Mouse (Mus musculus) B cell, adult 67 days (primary cell): Measurements from ENCODE around the gene Emp3. TPM values are rescaled to one million over a fixed set of nuclear protein-coding genes. Genes with fewer than 3 reads are reported as not detected.

ENCODE experiments used
- total RNA-seq, 2 experiments: library from RNA; stranded (reverse); gene quantifications; 4 replicates each; pipeline ENCODE4 v1.2.4; 2023

Gene Emp3
- total RNA-seq, result 100 to 1,000 TPM; 199 to 219 TPM

GRCm38 (mm10) chr7:45921242-45921621 lies at the start of gene Emp3:
Emp3 (minus strand) TSS chr7:45921404.

GRCm38 (mm10) chr7:45923762-45924428 lies 2.7 kb upstream of the Emp3 start, which contains the start of gene Ccdc114:
Ccdc114 (plus strand) TSS chr7:45924072.

GRCm38 (mm10) chr7:45896517-45897257 lies 24.5 kb downstream of the Emp3 start, which contains the start of the genes Syngr4 and Tmem143:
Syngr4 (minus strand) TSS chr7:45896714.
Tmem143 (plus strand) TSS chr7:45896941.

GRCm38 (mm10) chr7:45878278-45878677 lies 42.9 kb downstream of the Emp3 start, which contains the start of gene Grin2d:
Grin2d (minus strand) TSS chr7:45878378.

GRCm38 (mm10) chr7:45872624-45873023 lies 48.6 kb downstream of the Emp3 start, which contains the start of gene Kdelr1:
Kdelr1 (plus strand) TSS chr7:45872772.

Other genes starting within 250 kb of the Emp3 start
- not detected for gene Ntn5, start 237.4 kb downstream of the Emp3 start, total RNA-seq
- gene Sec1, start 227.0 kb downstream of the Emp3 start, total RNA-seq, result not detected
- gene Car11, start 221.6 kb downstream of the Emp3 start, total RNA-seq, result not detected
- 10 to 100 TPM; 18.5 to 23.3 TPM for gene Dbp, start 216.3 kb downstream of the Emp3 start, total RNA-seq
- 1,000 to 10,000 TPM; 1,959 to 2,082 TPM for gene Rpl18, start 205.9 kb downstream of the Emp3 start, total RNA-seq
- gene Sphk2, start 203.4 kb downstream of the Emp3 start, total RNA-seq, result 10 to 100 TPM; 33.4 to 41.2 TPM
- under 1 TPM; 0.42 to 0.99 TPM for gene Fam83e, start 200.2 kb downstream of the Emp3 start, total RNA-seq
- gene Spaca4, start 195.6 kb downstream of the Emp3 start, total RNA-seq, result not detected
- gene Lmtk3, start 137.7 kb downstream of the Emp3 start, total RNA-seq, result under 1 TPM in 1 of 2 experiments, not detected in 1; 0.26 TPM
- not detected for gene Sult2b1, start 136.7 kb downstream of the Emp3 start, total RNA-seq
- 100 to 1,000 TPM; 108 to 146 TPM for gene Cyth2, start 106.8 kb downstream of the Emp3 start, total RNA-seq
- 1 to 10 TPM; 2.3 to 3.3 TPM for gene Kcnj14, start 96.6 kb downstream of the Emp3 start, total RNA-seq
- 10 to 100 TPM; 27.9 to 32.7 TPM for gene Grwd1, start 90.5 kb downstream of the Emp3 start, total RNA-seq
- gene Kdelr1, start 48.6 kb downstream of the Emp3 start, total RNA-seq, result 10 to 100 TPM; 60.0 to 71.8 TPM
- under 1 TPM; 0.38 to 0.47 TPM for gene Grin2d, start 43.0 kb downstream of the Emp3 start, total RNA-seq
- not detected for gene Syngr4, start 24.7 kb downstream of the Emp3 start, total RNA-seq
- 10 to 100 TPM in 1 of 2 experiments, 1 to 10 TPM in 1; 7.6 to 10.8 TPM for gene Tmem143, start 24.5 kb downstream of the Emp3 start, total RNA-seq
- gene Ccdc114, start 2.7 kb upstream of the Emp3 start, total RNA-seq, result 1 to 10 TPM; 6.3 TPM
- not detected for gene Abcc6, start 108.9 kb upstream of the Emp3 start, total RNA-seq
- gene Nomo1, start 112.3 kb upstream of the Emp3 start, total RNA-seq, result 10 to 100 TPM; 41.5 to 43.6 TPM
- not detected for gene Kcnj11, start 179.4 kb upstream of the Emp3 start, total RNA-seq